Mouse (Mus musculus) bone marrow, adult 2 months (tissue): Measurements from ENCODE around the gene Kcmf1.

Experiments
- CTCF ChIP-seq: fragments of 200-500 bp; IDR thresholded peaks from 2 replicates; pipeline ENCODE4 v1.5.1; 2011; ENCODE audit warnings: low read length, control low read depth; ENCODE audit not compliant: control insufficient read depth, insufficient read depth
- POLR2A ChIP-seq: fragments of 200-500 bp; IDR thresholded peaks from 2 replicates; pipeline ENCODE4 v1.6.1; 2011; ENCODE audit warnings: low read depth, mild to moderate bottlenecking, control low read depth, low read length, borderline replicate concordance; ENCODE audit not compliant: control insufficient read depth

DNA sequence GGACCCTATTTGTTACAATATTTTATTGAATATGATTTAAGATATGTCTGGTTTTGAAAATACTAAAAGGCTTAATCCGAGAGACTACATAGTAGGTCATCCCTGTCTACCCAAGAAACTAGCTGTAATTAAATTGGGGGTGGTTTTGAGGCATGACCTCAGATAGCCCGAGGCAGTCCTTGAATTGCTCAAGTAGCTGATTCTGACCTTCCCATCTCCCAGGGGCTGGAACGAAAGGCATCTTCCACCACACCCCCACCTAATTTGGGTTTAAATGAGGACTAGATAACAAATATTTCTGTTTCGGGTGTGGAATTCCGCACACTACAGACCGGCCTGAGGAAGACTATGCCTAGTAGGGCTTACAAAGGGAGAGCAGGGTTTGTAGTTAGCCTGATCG is 1.2 kb upstream of the Kcmf1 start:
- TF ChIP-seq CTCF: no peak
- no peak for TF ChIP-seq POLR2A
